Mouse (Mus musculus) heart, embryonic 13.5 days (tissue): ENCODE data around the gene Iqsec1. TPM values are rescaled to one million over a fixed set of nuclear protein-coding genes. Genes with fewer than 3 reads are reported as not detected.

Source experiments
- ATAC-seq: fragments of 200-750 bp; cut with Nextera tagmentation; 2 replicates; pipeline ENCODE4 v1.8.0; 2017; ENCODE audit warnings: moderate TSS enrichment; ENCODE audit not compliant: insufficient number of reproducible peaks, low FRiP score, low TSS enrichment; ENCODE audit errors: extremely low read depth
- H3K27ac ChIP-seq: fragments of 300-500 bp; sonication (generic); replicated peaks from 2 replicates; pipeline ENCODE4 v1.5.1; 2015; ENCODE audit warnings: moderate library complexity, mild to moderate bottlenecking, inconsistent platforms
- H3K27me3 ChIP-seq: fragments of 300-500 bp; sonication (generic); replicated peaks from 2 replicates; pipeline ENCODE4 v1.6.1; 2015; ENCODE audit warnings: mild to moderate bottlenecking, inconsistent platforms
- H3K36me3 ChIP-seq: fragments of 300-500 bp; sonication (generic); 2 replicates; pipeline ENCODE4 v1.6.1; 2015; ENCODE audit warnings: mild to moderate bottlenecking, inconsistent platforms
- H3K4me1 ChIP-seq: fragments of 300-500 bp; sonication (generic); 2 replicates; pipeline ENCODE4 v1.6.1; 2015; ENCODE audit warnings: inconsistent platforms
- H3K4me2 ChIP-seq: fragments of 300-500 bp; sonication (generic); 2 replicates; pipeline ENCODE4 v1.6.1; 2015; ENCODE audit warnings: inconsistent platforms, mild to moderate bottlenecking, moderate library complexity
- H3K4me3 ChIP-seq: fragments of 300-500 bp; sonication (generic); 2 replicates; pipeline ENCODE4 v1.5.1; 2015; ENCODE audit warnings: moderate library complexity, mild to moderate bottlenecking, inconsistent platforms
- H3K9ac ChIP-seq: fragments of 300-500 bp; sonication (generic); 2 replicates; pipeline ENCODE4 v1.6.1; 2015; ENCODE audit warnings: inconsistent platforms, mild to moderate bottlenecking, moderate library complexity
- H3K9me3 ChIP-seq: fragments of 300-500 bp; sonication (generic); 2 replicates; pipeline ENCODE4 v1.6.1; 2016; ENCODE audit warnings: inconsistent platforms
- WGBS: fragments of 180-500 bp; shearing (Covaris S2); methylation state at CpG from one replicate; pipeline ENCODE4 v1.1.7; 2015; ENCODE audit warnings: mixed read lengths; 5-methylcytosine and 5-hydroxymethylcytosine counted together
- polyA plus RNA-seq: library from polyadenylated mRNA; unstranded; fragments of >200 nt; fragmentation: Nextera tagmentation; extraction: Ambion mirVana; gene quantifications from 2 replicates; pipeline ENCODE4 v1.2.1, GENCODE M21; 2015

Iqsec1 gene
- polyA plus RNA-seq, 1 experiment from 2014 or later, result 13.5 TPM

- no peaks in the 10 kb centered on the region for H3K27me3 ChIP-seq
- H3K4me3 ChIP-seq, result no peak overlapping the region
- no peak overlapping the region for H3K4me2 ChIP-seq
- 50% methylated on average over 2 of the region's 2 CpGs for WGBS
- peaks cover 69% of the 10 kb centered on the region for H3K4me1 ChIP-seq
- ATAC-seq, result no peak
- H3K9ac ChIP-seq, result no peak overlapping the region
- no peaks in the 10 kb centered on the region for H3K9me3 ChIP-seq
- H3K27ac ChIP-seq, result no peak overlapping the region
- no peaks in the 10 kb centered on the region for H3K36me3 ChIP-seq
Measured at GRCm38 (mm10) chr6:90950936-90951335, 37.5 kb downstream of the Iqsec1 start.

GRCm38 (mm10) chr6:90948097-90948496 lies 40.4 kb downstream of the Iqsec1 start:
- Histone ChIP-seq H3K9me3 (no peaks in the 10 kb centered on the region), H3K9ac (no peak overlapping the region), H3K36me3 (no peaks in the 10 kb centered on the region), H3K27ac (no peak overlapping the region), H3K4me2 (no peak overlapping the region), H3K27me3 (no peaks in the 10 kb centered on the region), H3K4me3 (no peak overlapping the region), H3K4me1 (peaks cover 72% of the 10 kb centered on the region)
- 76% methylated on average over 1 of the region's 1 CpGs for WGBS
- ATAC-seq, result no peak

- Histone ChIP-seq H3K27ac (peak overlapping the region; percentile 30; the same call in 1 of the 2 replicates), H3K4me2 (no peak overlapping the region), H3K4me3 (no peak overlapping the region), H3K4me1 (peaks cover 61% of the 10 kb centered on the region), H3K9ac (no peak overlapping the region), H3K27me3 (no peaks in the 10 kb centered on the region), H3K36me3 (no peaks in the 10 kb centered on the region), H3K9me3 (no peaks in the 10 kb centered on the region)
- no peak for ATAC-seq
- 42% methylated on average over 2 of the region's 2 CpGs for WGBS
Measured at GRCm38 (mm10) chr6:90945560-90946230, 42.8 kb downstream of the Iqsec1 start.

GRCm38 (mm10) chr6:90941257-90941656 lies 47.2 kb downstream of the Iqsec1 start:
- ATAC-seq, result no peak
- Histone ChIP-seq H3K9me3 (no peaks in the 10 kb centered on the region), H3K27me3 (no peaks in the 10 kb centered on the region), H3K36me3 (no peaks in the 10 kb centered on the region), H3K9ac (no peak overlapping the region), H3K27ac (no peak overlapping the region), H3K4me2 (no peak overlapping the region), H3K4me1 (peaks cover 72% of the 10 kb centered on the region), H3K4me3 (no peak overlapping the region)
- WGBS, result 45% methylated on average over 3 of the region's 3 CpGs

GRCm38 (mm10) chr6:90933656-90934055 lies 54.8 kb downstream of the Iqsec1 start:
- Histone ChIP-seq H3K4me2 (no peak overlapping the region), H3K9me3 (no peaks in the 10 kb centered on the region; the same call in 1 of the 2 replicates), H3K27me3 (no peaks in the 10 kb centered on the region), H3K27ac (no peak overlapping the region), H3K36me3 (no peaks in the 10 kb centered on the region), H3K9ac (no peak overlapping the region), H3K4me3 (no peak overlapping the region), H3K4me1 (peaks cover 33% of the 10 kb centered on the region)
- WGBS, result 82% methylated on average over 3 of the region's 3 CpGs
- no peak for ATAC-seq

GRCm38 (mm10) chr6:90928806-90929205 lies 59.7 kb downstream of the Iqsec1 start:
- ATAC-seq, result no peak
- H3K27me3 ChIP-seq, result no peaks in the 10 kb centered on the region
- 71% methylated on average over 2 of the region's 2 CpGs for WGBS
- H3K9ac ChIP-seq, result no peak overlapping the region
- H3K4me3 ChIP-seq, result no peak overlapping the region
- H3K9me3 ChIP-seq, result no peaks in the 10 kb centered on the region; the same call in 1 of the 2 replicates
- H3K4me2 ChIP-seq, result no peak overlapping the region
- H3K4me1 ChIP-seq, result peaks cover 56% of the 10 kb centered on the region
- no peaks in the 10 kb centered on the region for H3K36me3 ChIP-seq
- H3K27ac ChIP-seq, result peak overlapping the region; percentile 17

- no peaks in the 10 kb centered on the region for H3K36me3 ChIP-seq
- no peak overlapping the region for H3K9ac ChIP-seq
- H3K27me3 ChIP-seq, result no peaks in the 10 kb centered on the region
- WGBS, result 32% methylated on average over 3 of the region's 3 CpGs
- no peak overlapping the region for H3K4me3 ChIP-seq
- ATAC-seq, result no peak
- 0 out of 2 replicates have a peak overlapping the region, but pooled peaks have one; percentile 28 for H3K4me2 ChIP-seq
- peak overlapping the region; percentile 71 for H3K27ac ChIP-seq
- H3K4me1 ChIP-seq, result peaks cover 87% of the 10 kb centered on the region
- no peaks in the 10 kb centered on the region for H3K9me3 ChIP-seq
Measured at GRCm38 (mm10) chr6:90925472-90925871, 63.0 kb downstream of the Iqsec1 start.

- H3K27me3 ChIP-seq, result no peaks in the 10 kb centered on the region
- ATAC-seq, result no peak
- H3K27ac ChIP-seq, result peak overlapping the region; percentile 71; the same call in 1 of the 2 replicates
- no peak overlapping the region for H3K9ac ChIP-seq
- no peaks in the 10 kb centered on the region for H3K9me3 ChIP-seq
- H3K4me2 ChIP-seq, result no peak overlapping the region
- H3K4me3 ChIP-seq, result no peak overlapping the region
- peaks cover 90% of the 10 kb centered on the region for H3K4me1 ChIP-seq
- 83% methylated on average over 3 of the region's 3 CpGs for WGBS
- no peaks in the 10 kb centered on the region for H3K36me3 ChIP-seq
Measured at GRCm38 (mm10) chr6:90924796-90925195, 63.7 kb downstream of the Iqsec1 start.

GRCm38 (mm10) chr6:90924379-90924778 lies 64.1 kb downstream of the Iqsec1 start:
- H3K4me1 ChIP-seq, result peaks cover 90% of the 10 kb centered on the region

GRCm38 (mm10) chr6:90921259-90921946 lies 67.1 kb downstream of the Iqsec1 start:
- H3K4me1 ChIP-seq, result peaks cover 77% of the 10 kb centered on the region
- H3K4me2 ChIP-seq, result no peak overlapping the region
- ATAC-seq, result no peak
- H3K27ac ChIP-seq, result no peak overlapping the region
- H3K4me3 ChIP-seq, result no peak overlapping the region
- H3K9me3 ChIP-seq, result no peaks in the 10 kb centered on the region
- no peaks in the 10 kb centered on the region for H3K36me3 ChIP-seq
- H3K27me3 ChIP-seq, result no peaks in the 10 kb centered on the region
- H3K9ac ChIP-seq, result no peak overlapping the region
- WGBS, result 66% methylated on average over 9 of the region's 9 CpGs

More at GRCm38 (mm10) chr6:90924379-90924778, 64.1 kb downstream of the Iqsec1 start:
- no peak overlapping the region for H3K4me2 ChIP-seq
- no peaks in the 10 kb centered on the region for H3K9me3 ChIP-seq
- H3K27me3 ChIP-seq, result no peaks in the 10 kb centered on the region
- 66% methylated on average over 4 of the region's 4 CpGs for whole genome bisulfite sequencing
- no peak overlapping the region for H3K4me3 ChIP-seq
- no peak for ATAC-seq
- H3K9ac ChIP-seq, result no peak overlapping the region
- no peak overlapping the region for H3K27ac ChIP-seq
- no peaks in the 10 kb centered on the region for H3K36me3 ChIP-seq

- H3K27me3 ChIP-seq, result no peaks in the 10 kb centered on the region
- 27% methylated on average over 5 of the region's 5 CpGs for WGBS
- H3K27ac ChIP-seq, result no peak overlapping the region
- no peaks in the 10 kb centered on the region for H3K36me3 ChIP-seq
- H3K9me3 ChIP-seq, result no peaks in the 10 kb centered on the region
- no peak overlapping the region for H3K4me3 ChIP-seq
- ATAC-seq, result no peak
- H3K4me1 ChIP-seq, result peaks cover 70% of the 10 kb centered on the region
- H3K9ac ChIP-seq, result no peak overlapping the region
- H3K4me2 ChIP-seq, result no peak overlapping the region
Measured at GRCm38 (mm10) chr6:90920510-90921220, 67.8 kb downstream of the Iqsec1 start.
